Mouse (Mus musculus): ENCODE data around the gene Ncoa1.

DNA sequence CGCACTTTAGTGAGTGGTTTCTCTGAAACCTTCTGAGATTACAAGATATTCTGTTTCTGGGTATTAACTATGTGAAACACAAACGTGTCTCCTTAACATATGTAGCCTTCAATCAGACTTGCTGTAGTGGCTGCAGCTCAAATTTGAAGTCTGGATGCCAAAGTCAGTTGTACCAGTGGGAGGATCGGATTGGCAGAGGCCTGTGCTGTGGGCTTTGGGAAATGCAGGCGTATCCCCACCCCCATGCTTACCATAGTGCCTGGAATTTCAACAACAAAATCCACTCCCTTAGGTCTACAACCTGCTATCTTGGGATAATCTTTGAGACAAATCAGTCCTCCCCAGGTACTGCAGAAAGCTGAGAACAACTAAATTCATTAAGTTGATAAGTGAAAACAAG lies 6.4 kb upstream of the Ncoa1 start:
- TF ChIP-seq CTCF (IDR thresholded peaks at IDR 0.05; ENCODE audit: insufficient read depth, low read depth, low read length) (no peak), POLR2A (IDR thresholded peaks at IDR 0.05; ENCODE audit: insufficient read depth, low read depth, low read length) (no peak)

Measured in olfactory bulb, adult 2 months (tissue).